Mouse (Mus musculus) neural tube, embryonic 13.5 days (tissue): ENCODE results near the gene Tgoln1. TPM values are rescaled to one million over a fixed set of nuclear protein-coding genes. Genes with fewer than 3 reads are reported as not detected.

Source experiments
- ATAC-seq: fragments of 200-750 bp; cut with Nextera tagmentation; 2 replicates; pipeline ENCODE4 v1.8.0; 2017; ENCODE audit warnings: low read depth, mild to moderate bottlenecking, moderate TSS enrichment, moderate library complexity
- H3K27ac ChIP-seq: fragments of 300-500 bp; sonication (generic); replicated peaks from 2 replicates; pipeline ENCODE4 v1.5.1; 2015; ENCODE audit warnings: moderate library complexity, mild to moderate bottlenecking, inconsistent platforms
- H3K27me3 ChIP-seq: fragments of 300-500 bp; sonication (generic); 2 replicates; pipeline ENCODE4 v1.6.1; 2015; ENCODE audit warnings: mild to moderate bottlenecking, inconsistent platforms
- H3K36me3 ChIP-seq: fragments of 300-500 bp; sonication (generic); 2 replicates; pipeline ENCODE4 v1.6.1; 2015; ENCODE audit warnings: mild to moderate bottlenecking, inconsistent platforms
- H3K4me1 ChIP-seq: fragments of 300-500 bp; sonication (generic); replicated peaks from 2 replicates; pipeline ENCODE4 v1.6.1; 2015; ENCODE audit warnings: inconsistent platforms
- H3K4me2 ChIP-seq: fragments of 300-500 bp; sonication (generic); 2 replicates; pipeline ENCODE4 v1.6.1; 2015; ENCODE audit warnings: inconsistent platforms, mild to moderate bottlenecking, moderate library complexity
- H3K4me3 ChIP-seq: fragments of 300-500 bp; sonication (generic); 2 replicates; pipeline ENCODE4 v1.5.1; 2015; ENCODE audit warnings: mild to moderate bottlenecking, inconsistent platforms
- H3K9ac ChIP-seq: fragments of 300-500 bp; sonication (generic); 2 replicates; pipeline ENCODE4 v1.6.1; 2015; ENCODE audit warnings: moderate library complexity, mild to moderate bottlenecking, inconsistent platforms
- H3K9me3 ChIP-seq: fragments of 300-500 bp; sonication (generic); 2 replicates; pipeline ENCODE4 v1.6.1; 2016; ENCODE audit warnings: inconsistent platforms
- WGBS: fragments of 180-500 bp; shearing (Covaris S2); methylation state at CpG from one replicate; pipeline ENCODE4 v1.1.7; 2015; 5-methylcytosine and 5-hydroxymethylcytosine counted together
- polyA plus RNA-seq: library from polyadenylated mRNA; unstranded; fragments of >200 nt; fragmentation: Nextera tagmentation; extraction: Ambion mirVana; gene quantifications from 2 replicates; pipeline ENCODE4 v1.2.1, GENCODE M21; 2015

Tgoln1 gene
- 39.3 and 43.9 TPM in 2 replicates for polyA plus RNA-seq

- Histone ChIP-seq H3K4me1 (peaks cover 39% of the 10 kb centered on the region), H3K27ac (peak within 1 kb of the TSS; percentile 95), H3K9ac (peak within 1 kb of the TSS; percentile 92), H3K27me3 (no peaks in the 10 kb centered on the region), H3K4me2 (peak within 1 kb of the TSS; percentile 93), H3K4me3 (peak within 1 kb of the TSS; percentile 82), H3K36me3 (peaks cover 16% of the 10 kb centered on the region), H3K9me3 (no peaks in the 10 kb centered on the region)
- WGBS = under 1% methylated on average over 41 of the region's 41 CpGs
- peak; percentile 98 for ATAC-seq
These were observed at the start of gene Tgoln1 for GRCm38 (mm10) chr6:72616643-72617288. Gene Tgoln1, minus strand, starts transcription at chr6:72617000.

DNA sequence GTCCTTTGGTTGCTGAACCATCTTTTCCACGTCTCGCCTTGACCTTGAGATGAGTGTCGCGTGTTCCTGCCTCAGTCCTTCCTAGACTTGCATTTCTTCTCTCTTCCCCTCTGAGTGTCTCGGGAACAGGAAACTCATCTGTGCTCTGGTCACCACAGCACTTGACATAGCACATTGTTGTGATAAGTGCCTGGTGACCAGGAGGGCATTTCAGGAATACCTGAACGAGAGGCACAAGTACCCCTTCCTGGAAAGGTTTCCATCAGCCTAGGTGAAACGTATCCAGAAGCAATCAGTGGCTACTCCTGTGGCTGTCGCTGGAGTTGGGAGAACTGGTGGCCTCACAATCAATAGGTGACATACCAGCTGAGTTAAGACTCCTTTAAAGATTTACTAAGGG is 47.5 kb upstream of the Tgoln1 start:
- no peak overlapping the region for H3K4me3 ChIP-seq
- no peaks in the 10 kb centered on the region for H3K9me3 ChIP-seq
- H3K27me3 ChIP-seq = no peaks in the 10 kb centered on the region
- H3K36me3 ChIP-seq = no peaks in the 10 kb centered on the region
- no peak overlapping the region for H3K4me2 ChIP-seq
- H3K27ac ChIP-seq = no peak overlapping the region
- no peak for ATAC-seq
- H3K4me1 ChIP-seq = peaks cover 19% of the 10 kb centered on the region
- H3K9ac ChIP-seq = no peak overlapping the region
- 81% methylated on average over 8 of the region's 8 CpGs for WGBS

- Histone ChIP-seq H3K9me3 (no peaks in the 10 kb centered on the region), H3K9ac (no peak overlapping the region)
- ATAC-seq = no peak
These were observed 46.2 kb upstream of the Tgoln1 start for GRCm38 (mm10) chr6:72663000-72663399.

GRCm38 (mm10) chr6:72660391-72660720 is 43.6 kb upstream of the Tgoln1 start:
- H3K4me3 ChIP-seq = no peak overlapping the region
- no peak overlapping the region for H3K9ac ChIP-seq
- H3K4me2 ChIP-seq = no peak overlapping the region
- no peak for ATAC-seq
- 79% methylated on average over 6 of the region's 6 CpGs for WGBS
- 0 out of 2 replicates have a peak overlapping the region, but pooled peaks have one; percentile 10 for H3K27ac ChIP-seq
- H3K36me3 ChIP-seq = no peaks in the 10 kb centered on the region
- H3K9me3 ChIP-seq = no peaks in the 10 kb centered on the region
- no peaks in the 10 kb centered on the region for H3K27me3 ChIP-seq
- H3K4me1 ChIP-seq = peaks cover 32% of the 10 kb centered on the region

More at GRCm38 (mm10) chr6:72663000-72663399, 46.2 kb upstream of the Tgoln1 start:
- peaks cover 19% of the 10 kb centered on the region for H3K4me1 ChIP-seq
- H3K4me2 ChIP-seq = no peak overlapping the region
- no peak overlapping the region for H3K27ac ChIP-seq
- H3K4me3 ChIP-seq = no peak overlapping the region
- WGBS = 10% methylated on average over 1 of the region's 1 CpGs
- no peaks in the 10 kb centered on the region for H3K27me3 ChIP-seq
- H3K36me3 ChIP-seq = no peaks in the 10 kb centered on the region

DNA sequence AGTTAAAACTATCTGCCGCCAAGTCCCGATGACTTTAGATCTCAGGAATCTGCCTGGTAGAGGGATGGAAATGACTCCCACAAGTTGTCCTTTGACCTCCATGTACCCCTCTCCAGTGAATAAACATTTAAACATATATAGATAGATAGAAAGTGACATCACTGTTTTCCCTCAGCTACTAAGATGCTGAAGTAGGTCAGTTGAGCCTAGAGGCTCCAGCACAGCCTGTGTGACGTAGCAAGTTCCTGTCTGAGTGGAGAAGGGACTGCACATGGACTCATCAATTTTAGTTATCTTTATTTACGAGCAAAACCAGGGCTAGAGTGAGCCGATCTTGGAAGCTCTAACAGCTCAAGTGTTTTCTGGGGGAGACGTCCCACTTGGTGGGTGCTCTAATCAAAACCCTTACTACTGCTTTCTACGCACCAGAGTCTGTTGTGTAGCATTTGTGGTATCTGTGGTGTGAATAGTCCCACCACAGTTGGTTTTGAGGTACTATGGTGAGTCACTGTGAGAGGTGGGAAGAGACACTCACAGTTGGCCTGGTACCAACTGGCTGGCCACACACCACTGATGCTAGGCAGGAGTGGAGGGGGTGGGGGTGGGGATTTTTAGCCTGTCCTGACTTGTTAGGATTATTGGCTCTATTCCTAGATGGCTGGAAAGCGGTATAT is 43.1 kb upstream of the Tgoln1 start:
- no peak overlapping the region for H3K9ac ChIP-seq
- no peaks in the 10 kb centered on the region for H3K9me3 ChIP-seq
- ATAC-seq = no peak
- H3K27ac ChIP-seq = no peak overlapping the region
- no peak overlapping the region for H3K4me3 ChIP-seq
- 77% methylated on average over 8 of the region's 8 CpGs for WGBS
- no peaks in the 10 kb centered on the region for H3K27me3 ChIP-seq
- peaks cover 37% of the 10 kb centered on the region for H3K4me1 ChIP-seq
- no peaks in the 10 kb centered on the region for H3K36me3 ChIP-seq
- no peak overlapping the region for H3K4me2 ChIP-seq

- Histone ChIP-seq H3K27ac (no peak overlapping the region), H3K4me3 (no peak overlapping the region), H3K9me3 (no peaks in the 10 kb centered on the region), H3K4me2 (no peak overlapping the region), H3K36me3 (no peaks in the 10 kb centered on the region), H3K9ac (no peak overlapping the region), H3K27me3 (no peaks in the 10 kb centered on the region), H3K4me1 (peaks cover 33% of the 10 kb centered on the region)
- ATAC-seq = no peak
- WGBS = 61% methylated on average over 3 of the region's 3 CpGs
These were observed 41.2 kb upstream of the Tgoln1 start for GRCm38 (mm10) chr6:72658006-72658405.

- Histone ChIP-seq H3K4me2 (peak overlapping the region; percentile 56; the same call in 1 of the 2 replicates), H3K9ac (peak overlapping the region; percentile 63; the same call in 1 of the 2 replicates), H3K4me3 (no peak overlapping the region), H3K4me1 (peaks cover 33% of the 10 kb centered on the region), H3K27me3 (no peaks in the 10 kb centered on the region), H3K9me3 (no peaks in the 10 kb centered on the region), H3K27ac (peak overlapping the region; percentile 83; the same call in 1 of the 2 replicates), H3K36me3 (no peaks in the 10 kb centered on the region)
- ATAC-seq = no peak
- WGBS = 91% methylated on average over 7 of the region's 7 CpGs
These were observed 39.2 kb upstream of the Tgoln1 start for GRCm38 (mm10) chr6:72656053-72656442.

- Histone ChIP-seq H3K9ac (peak overlapping the region; percentile 63), H3K4me2 (peak overlapping the region; percentile 56), H3K9me3 (no peaks in the 10 kb centered on the region), H3K4me1 (peaks cover 33% of the 10 kb centered on the region), H3K27me3 (no peaks in the 10 kb centered on the region), H3K4me3 (peak overlapping the region; percentile 35), H3K27ac (peak overlapping the region; percentile 83), H3K36me3 (no peaks in the 10 kb centered on the region)
- ATAC-seq = peak; percentile 78
- WGBS = 31% methylated on average over 20 of the region's 20 CpGs
These were observed 38.7 kb upstream of the Tgoln1 start for GRCm38 (mm10) chr6:72655309-72656052.

- ATAC-seq = no peak
- Histone ChIP-seq H3K27ac (no peak overlapping the region), H3K4me2 (no peak overlapping the region), H3K4me3 (no peak overlapping the region), H3K9ac (no peak overlapping the region), H3K36me3 (no peaks in the 10 kb centered on the region), H3K4me1 (peaks cover 28% of the 10 kb centered on the region), H3K9me3 (no peaks in the 10 kb centered on the region), H3K27me3 (no peaks in the 10 kb centered on the region)
- 89% methylated on average over 6 of the region's 6 CpGs for WGBS
These were observed 37.6 kb upstream of the Tgoln1 start for GRCm38 (mm10) chr6:72654355-72654754.

- H3K4me2 ChIP-seq = no peak overlapping the region
- H3K27me3 ChIP-seq = no peaks in the 10 kb centered on the region
- no peak overlapping the region for H3K4me3 ChIP-seq
- no peak overlapping the region for H3K27ac ChIP-seq
- no peaks in the 10 kb centered on the region for H3K9me3 ChIP-seq
- WGBS = 82% methylated on average over 7 of the region's 7 CpGs
- H3K4me1 ChIP-seq = peaks cover 28% of the 10 kb centered on the region
- no peak for ATAC-seq
- H3K9ac ChIP-seq = no peak overlapping the region
- no peaks in the 10 kb centered on the region for H3K36me3 ChIP-seq
These were observed 36.6 kb upstream of the Tgoln1 start for GRCm38 (mm10) chr6:72653419-72653818.

DNA sequence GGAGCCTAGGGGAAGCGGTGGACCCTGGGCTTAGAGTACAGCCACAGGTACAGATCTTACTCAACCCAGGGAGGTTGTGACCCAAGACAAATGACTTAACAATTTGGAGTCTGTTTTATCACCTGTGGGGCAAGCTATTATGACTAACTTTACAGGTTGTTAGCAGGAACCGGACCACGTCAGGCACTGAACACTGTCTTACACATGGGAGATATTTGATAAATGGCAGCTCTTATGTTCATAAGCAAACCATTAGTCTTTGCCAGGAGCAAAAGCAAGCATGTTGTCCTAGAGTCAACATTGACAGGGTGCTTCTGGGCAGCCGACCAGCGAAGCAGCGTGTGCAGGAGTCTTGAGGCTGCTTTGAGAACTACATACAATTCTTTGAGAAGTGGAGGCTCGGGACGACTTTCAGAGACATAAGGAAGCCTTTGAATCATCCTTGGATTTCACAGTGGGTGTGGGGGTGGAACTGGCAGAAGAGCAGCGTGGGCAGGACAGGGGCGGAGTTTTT is 33.6 kb upstream of the Tgoln1 start:
- no peak for ATAC-seq
- H3K27me3 ChIP-seq = no peaks in the 10 kb centered on the region
- H3K9ac ChIP-seq = no peak overlapping the region
- no peak overlapping the region for H3K4me2 ChIP-seq
- WGBS = 75% methylated on average over 10 of the region's 10 CpGs
- no peak overlapping the region for H3K27ac ChIP-seq
- no peaks in the 10 kb centered on the region for H3K36me3 ChIP-seq
- H3K4me1 ChIP-seq = peaks cover 13% of the 10 kb centered on the region
- H3K4me3 ChIP-seq = no peak overlapping the region
- H3K9me3 ChIP-seq = no peaks in the 10 kb centered on the region

DNA sequence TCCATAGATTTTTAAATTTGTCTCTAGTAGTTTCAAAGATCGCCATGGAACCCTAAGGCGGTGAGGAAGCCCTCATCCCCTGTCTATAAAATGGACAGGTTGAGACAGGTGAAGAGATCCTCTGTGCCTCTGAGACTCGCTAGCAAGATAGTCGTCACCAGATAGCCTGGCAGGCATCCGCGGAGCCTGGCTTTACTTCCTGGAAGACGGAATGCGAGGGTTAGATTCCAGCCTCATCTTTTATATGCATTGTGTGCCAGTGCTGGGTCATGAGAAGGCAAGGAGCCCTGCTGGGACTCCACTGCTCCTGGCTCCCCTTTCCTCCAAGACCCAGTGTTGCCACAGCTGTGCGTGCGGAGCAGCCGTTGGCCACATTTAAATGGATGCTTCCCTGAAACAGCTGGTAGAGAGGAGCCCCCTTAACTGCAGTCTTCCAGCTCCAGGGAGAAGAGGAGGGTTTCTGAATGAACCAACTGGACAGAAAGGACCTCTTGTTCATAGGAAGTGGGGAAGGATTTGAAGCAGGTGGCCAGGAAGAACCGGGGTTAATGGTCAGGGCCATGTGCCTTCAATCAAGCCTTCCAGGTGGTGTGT is 31.3 kb upstream of the Tgoln1 start:
- H3K4me3 ChIP-seq = no peak overlapping the region
- no peak overlapping the region for H3K4me2 ChIP-seq
- WGBS = 70% methylated on average over 12 of the region's 12 CpGs
- peaks cover 6% of the 10 kb centered on the region for H3K4me1 ChIP-seq
- no peaks in the 10 kb centered on the region for H3K9me3 ChIP-seq
- ATAC-seq = no peak
- H3K27me3 ChIP-seq = no peaks in the 10 kb centered on the region
- H3K27ac ChIP-seq = no peak overlapping the region
- no peaks in the 10 kb centered on the region for H3K36me3 ChIP-seq
- H3K9ac ChIP-seq = 0 out of 2 replicates have a peak overlapping the region, but pooled peaks have one; percentile 8
